Mouse (Mus musculus) MEL (cell line): ENCODE data around the gene Dapp1.

ENCODE experiments used
- HCFC1 ChIP-seq: IDR thresholded peaks from 2 replicates; pipeline ENCODE4 v1.6.1; 2012; ENCODE audit warnings: low read depth, mild to moderate bottlenecking, inconsistent platforms, low read length, improper control_type of control experiment, moderate library complexity
- MYC ChIP-seq: IDR thresholded peaks from 2 replicates; pipeline ENCODE4 v1.6.1; 2011; ENCODE audit warnings: low read depth, mild to moderate bottlenecking, low read length, improper control_type of control experiment, moderate library complexity
- POLR2A ChIP-seq, 2 experiments: IDR thresholded peaks; 2 replicates each; pipeline ENCODE4 v1.6.1; 2011 to 2012; ENCODE audit warnings: low read length in 2 of 2, mild to moderate bottlenecking in 2 of 2, control low read depth in 1 of 2, improper control_type of control experiment in 1 of 2, low read depth in 1 of 2, moderate library complexity in 1 of 2; ENCODE audit not compliant: control insufficient read depth in 1 of 2, insufficient read depth in 1 of 2, poor library complexity in 1 of 2
- SIN3A ChIP-seq: IDR thresholded peaks from 2 replicates; pipeline ENCODE4 v1.6.1; 2012; ENCODE audit warnings: low read length, improper control_type of control experiment, inconsistent platforms
- TAL1 ChIP-seq: IDR thresholded peaks from 2 replicates; pipeline ENCODE4 v1.6.1; 2012; ENCODE audit warnings: mild to moderate bottlenecking, inconsistent platforms, low read length, moderate library complexity, mixed read lengths
- TCF12 ChIP-seq: IDR thresholded peaks from 2 replicates; pipeline ENCODE4 v1.6.1; 2014; ENCODE audit warnings: low read depth, mild to moderate bottlenecking, inconsistent platforms, low read length, improper control_type of control experiment, moderate library complexity
- UBTF ChIP-seq: IDR thresholded peaks from 2 replicates; pipeline ENCODE4 v1.6.1; 2012; ENCODE audit warnings: low read depth, mild to moderate bottlenecking, inconsistent platforms, low read length, improper control_type of control experiment, moderate library complexity, borderline replicate concordance; ENCODE audit not compliant: insufficient read depth

- TF ChIP-seq UBTF, result no peak
- TF ChIP-seq POLR2A (IDR thresholded peaks at IDR 0.05; ENCODE audit: control insufficient read depth in 1 of 2, insufficient read depth in 1 of 2, low read depth in 1 of 2, low read length in 2 of 2, poor library complexity in 1 of 2), result no peak
- TF ChIP-seq HCFC1, result no peak
- no peak for TF ChIP-seq SIN3A
- no peak for TF ChIP-seq TCF12
- no peak for TF ChIP-seq TAL1
- TF ChIP-seq MYC, result no peak
Observed at GRCm38 (mm10) chr3:138026286-138026685, 44.9 kb upstream of the Dapp1 start.
